In genomic region chr9:101077486-101077885, GRCm38 (mm10) we compare ENCODE assay signal across 9 mouse cellular contexts. TPM values are rescaled to one million over a fixed set of nuclear protein-coding genes. Genes with fewer than 3 reads are reported as not detected.
DNase-seq lines count a peak whose midpoint lies in the region; ATAC-seq and TF ChIP-seq lines count a peak whose summit lies in the region.
"Had no signal": no experiment of that assay in that cellular context is flagged by ENCODE, and none has a peak within 500 bp of the region (broad histone marks: within the 10 kb centered on the region; RNA-seq: fewer than 3 reads in every experiment).

No protein-coding gene starts in this region.

- H3K27me3 ChIP-seq in kidney, embryonic 16.5 days (ENCODE audit: insufficient read depth, low read length): no peaks in the 10 kb centered on the region
- H3K27me3 ChIP-seq in hindbrain, embryonic 16.5 days (replicated peaks; ENCODE audit: control insufficient read depth, insufficient read depth, low read length): no peaks in the 10 kb centered on the region
- no peaks in the 10 kb centered on the region for H3K27me3 ChIP-seq in midbrain, embryonic 16.5 days (ENCODE audit: control insufficient read depth, insufficient read depth, low read depth, low read length)

- peak overlapping the region; percentile 99 for H3K9ac ChIP-seq in kidney, embryonic 16.5 days (replicated peaks; ENCODE audit: low read length)
- peak overlapping the region; percentile 35; the same call in 1 of the 2 replicates for H3K9ac ChIP-seq in hindbrain, embryonic 16.5 days (ENCODE audit: low read depth, low read length)
- H3K9ac ChIP-seq in midbrain, embryonic 16.5 days (ENCODE audit: low read depth, low read length): no peak overlapping the region

- H3K4me3 ChIP-seq in kidney, embryonic 16.5 days (ENCODE audit: low read length): peak overlapping the region; percentile 95
- peak overlapping the region; percentile 94 for H3K4me3 ChIP-seq in cortical plate, adult 2 months (ENCODE audit: insufficient read depth, low read length)
- H3K4me3 ChIP-seq in hindbrain, embryonic 16.5 days (ENCODE audit: low read length): peak overlapping the region; percentile 87
- H3K4me3 ChIP-seq in midbrain, embryonic 16.5 days (ENCODE audit: low read depth, low read length): peak overlapping the region; percentile 96

- H3K36me3 ChIP-seq in kidney, embryonic 16.5 days (ENCODE audit: insufficient read depth, low read length): 0 out of 2 replicates have a peak, but pooled peaks cover 5% of the 10 kb centered on the region
- H3K36me3 ChIP-seq in hindbrain, embryonic 16.5 days (ENCODE audit: control insufficient read depth, insufficient read depth, low read length): no peaks in the 10 kb centered on the region
- no peaks in the 10 kb centered on the region for H3K36me3 ChIP-seq in midbrain, embryonic 16.5 days (ENCODE audit: control insufficient read depth, insufficient read depth, low read length)

- DNase-seq in kidney, adult 18-20 months: no peak
- DNase-seq in cerebellum, adult 11-12 months: no peak
- no peak for DNase-seq in thymus, postnatal 10 days (ENCODE audit: low spot score in 2 of 2)
- no peak for DNase-seq in urinary bladder, postnatal 36 days (ENCODE audit: low spot score in 2 of 2)
- DNase-seq: right cerebral cortex, postnatal 4 days had no signal

- no peaks in the 10 kb centered on the region for H3K9me3 ChIP-seq in kidney, embryonic 16.5 days (ENCODE audit: low read length)
- no peaks in the 10 kb centered on the region for H3K9me3 ChIP-seq in hindbrain, embryonic 16.5 days (ENCODE audit: control insufficient read depth, low read length)
- H3K9me3 ChIP-seq in midbrain, embryonic 16.5 days (replicated peaks; ENCODE audit: control insufficient read depth, low read length, poor library complexity, severe bottlenecking): no peaks in the 10 kb centered on the region

- no peak for TF ChIP-seq POLR2A in cortical plate, adult 2 months (IDR thresholded peaks at IDR 0.05; ENCODE audit: extremely low read depth, insufficient read depth, low read length)

- TF ChIP-seq CTCF in cortical plate, adult 2 months (IDR thresholded peaks at IDR 0.05; ENCODE audit: extremely low read depth, insufficient read depth, low read length): no peak

- no peak overlapping the region for H3K27ac ChIP-seq in kidney, embryonic 16.5 days (ENCODE audit: low read length)
- H3K27ac ChIP-seq in cortical plate, adult 2 months (ENCODE audit: insufficient read depth, low read length): no peak overlapping the region
- H3K27ac ChIP-seq in hindbrain, embryonic 16.5 days (ENCODE audit: low read depth, low read length): no peak overlapping the region
- H3K27ac ChIP-seq in midbrain, embryonic 16.5 days (ENCODE audit: low read length): no peak overlapping the region

- H3K4me1 ChIP-seq in kidney, embryonic 16.5 days (ENCODE audit: insufficient read depth, low read length): peaks cover 31% of the 10 kb centered on the region
- peaks cover 5% of the 10 kb centered on the region; the same call in 1 of the 2 replicates for H3K4me1 ChIP-seq in cortical plate, adult 2 months (ENCODE audit: control insufficient read depth, insufficient read depth, low read length)
- peaks cover 26% of the 10 kb centered on the region for H3K4me1 ChIP-seq in hindbrain, embryonic 16.5 days (ENCODE audit: control insufficient read depth, insufficient read depth, low read depth, low read length)
- peaks cover 36% of the 10 kb centered on the region for H3K4me1 ChIP-seq in midbrain, embryonic 16.5 days (ENCODE audit: control insufficient read depth, insufficient read depth, low read length)

- ATAC-seq in kidney, embryonic 16.5 days (ENCODE audit: low FRiP score, low TSS enrichment): no peak
- ATAC-seq in hindbrain, embryonic 16.5 days: no peak
- no peak for ATAC-seq in midbrain, embryonic 16.5 days

- peak overlapping the region; percentile 83 for H3K4me2 ChIP-seq in kidney, embryonic 16.5 days (replicated peaks; ENCODE audit: low read depth, low read length)
- peak overlapping the region; percentile 79 for H3K4me2 ChIP-seq in hindbrain, embryonic 16.5 days (ENCODE audit: low read length)
- H3K4me2 ChIP-seq in midbrain, embryonic 16.5 days (ENCODE audit: low read length): peak overlapping the region; percentile 77

RNA-seq across cellular contexts. Expression of gene Msl2, which starts 3.6 kb away (rescaled TPM):
- 3.7 and 4.4 TPM in 2 replicates for polyA plus RNA-seq in kidney, embryonic 16.5 days (2015; fragmentation: Nextera tagmentation; extraction: Ambion mirVana)
- polyA plus RNA-seq in cortical plate, adult 2 months (2012; rRNA removed): 24.7 and 26.4 TPM in 2 replicates
- 2.6 and 2.7 TPM in 2 replicates for polyA plus RNA-seq in hindbrain, embryonic 16.5 days (2015; fragmentation: Nextera tagmentation; extraction: Ambion mirVana)
- 3.4 and 4.2 TPM in 2 replicates for polyA plus RNA-seq in midbrain, embryonic 16.5 days (2015; fragmentation: Nextera tagmentation; extraction: Ambion mirVana)

RNA-seq across cellular contexts. Expression of gene Pccb, which starts 42.8 kb away (rescaled TPM):
- polyA plus RNA-seq in kidney, embryonic 16.5 days (2015; fragmentation: Nextera tagmentation; extraction: Ambion mirVana): 29.9 and 30.0 TPM in 2 replicates
- polyA plus RNA-seq in cortical plate, adult 2 months (2012; rRNA removed): 67.1 and 69.9 TPM in 2 replicates
- polyA plus RNA-seq in hindbrain, embryonic 16.5 days (2015; fragmentation: Nextera tagmentation; extraction: Ambion mirVana): 27.7 and 28.7 TPM in 2 replicates
- polyA plus RNA-seq in midbrain, embryonic 16.5 days (2015; fragmentation: Nextera tagmentation; extraction: Ambion mirVana): 25.2 and 27.6 TPM in 2 replicates
